Mouse (Mus musculus) erythroblast, embryonic 14.5 days (primary cell): Measurements from ENCODE around the gene Hist1h2aa.

ENCODE experiments used
- GATA1 ChIP-seq: IDR thresholded peaks from 2 replicates; pipeline ENCODE4 v1.6.1; 2012; ENCODE audit warnings: low read length, inconsistent platforms, mixed read lengths
- TAL1 ChIP-seq: IDR thresholded peaks from 3 replicates; pipeline ENCODE4 v1.6.1; 2012; ENCODE audit warnings: low read length, inconsistent platforms, mixed read lengths

DNA sequence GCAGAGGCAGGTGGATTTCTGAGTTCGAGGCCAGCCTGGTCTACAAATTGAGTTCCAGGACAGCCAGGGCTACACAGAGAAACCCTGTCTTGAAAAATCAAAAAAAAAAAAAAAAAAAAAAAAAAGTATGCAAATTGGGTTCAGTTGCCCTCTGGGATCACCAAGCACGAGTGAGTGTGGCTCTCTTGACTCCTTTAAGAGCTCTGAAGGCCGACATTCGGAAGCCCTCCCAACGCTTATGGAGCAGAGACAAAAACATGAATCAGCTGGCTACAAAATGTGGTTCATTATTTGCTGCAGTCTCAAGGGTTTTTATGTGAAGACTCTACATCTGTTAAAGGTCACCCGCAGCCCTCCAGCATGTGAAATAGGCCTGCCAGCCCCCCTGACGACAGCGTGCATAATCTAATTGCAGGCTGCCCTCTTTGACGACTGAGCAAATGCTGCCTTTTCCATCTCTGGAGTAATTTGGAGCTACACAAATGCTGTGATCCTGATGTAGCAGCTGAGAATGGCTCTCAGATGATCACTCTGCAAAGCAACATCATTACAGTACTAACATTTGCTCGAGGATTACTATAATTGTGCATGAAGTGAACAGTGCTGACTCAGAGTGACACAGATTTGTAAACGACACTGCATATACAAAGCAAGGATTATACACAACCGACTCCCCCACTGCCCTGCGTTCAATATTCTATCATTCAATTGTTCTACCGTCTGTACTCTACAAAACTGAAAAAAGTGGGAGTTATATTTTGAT is 15.4 kb downstream of the Hist1h2aa start:
- TF ChIP-seq GATA1 (no peak), TAL1 (no peak; the same call in 2 of the 3 replicates)
